Mouse (Mus musculus): Measurements from ENCODE around the gene Ate1. TPM values are rescaled to one million over a fixed set of nuclear protein-coding genes. Genes with fewer than 3 reads are reported as not detected.
"Not testable (repeated sequence)": the region's sequence is repeated elsewhere in the genome, so short reads cannot be mapped to it uniquely, and the experiment has no call there.

The Ate1 gene
- polyA plus RNA-seq, 1 experiment from 2014 or later = 58.0 TPM

GRCm38 (mm10) chr7:130518213-130519095, 1.7 kb downstream of the Ate1 start:
- peak overlapping the region; percentile 79 for H3K4me3 ChIP-seq
- peaks cover 32% of the 10 kb centered on the region for H3K4me1 ChIP-seq (replicated peaks)
- DNase-seq (ENCODE audit: low spot score) = no peak
- H3K9me3 ChIP-seq = no peaks in the 10 kb centered on the region
- H3K27me3 ChIP-seq (ENCODE audit: insufficient read depth, poor library complexity, severe bottlenecking) = no peaks in the 10 kb centered on the region
- H3K27ac ChIP-seq = peak overlapping the region; percentile 99
- 49% methylated on average over 26 of the region's 26 CpGs for WGBS
- peaks cover 19% of the 10 kb centered on the region for H3K36me3 ChIP-seq

- peaks cover 93% of the 10 kb centered on the region for H3K36me3 ChIP-seq
Observed at GRCm38 (mm10) chr7:130510243-130510642, 9.9 kb downstream of the Ate1 start.

DNA sequence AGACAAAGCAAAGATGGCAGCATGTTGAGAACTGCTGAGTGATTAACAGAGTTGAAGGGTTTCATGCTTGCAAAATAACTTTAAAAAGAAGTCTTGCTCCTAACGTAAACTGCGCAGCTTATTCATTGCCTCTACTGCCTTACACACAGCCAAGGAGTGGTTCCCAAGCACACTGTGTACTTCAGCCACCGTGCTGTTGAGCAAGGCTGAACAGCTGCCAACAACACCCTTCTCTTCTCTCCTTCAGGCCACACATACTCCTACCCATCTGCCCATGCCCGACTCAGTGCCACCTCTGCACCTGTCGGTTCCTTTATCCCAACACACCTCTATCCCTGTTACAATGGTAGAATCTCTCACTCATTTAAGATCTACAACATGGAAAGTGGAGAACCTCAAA, 17.2 kb downstream of the Ate1 start:
- Histone ChIP-seq H3K27ac (no peak overlapping the region), H3K4me3 (no peak overlapping the region), H3K36me3 (peaks cover 89% of the 10 kb centered on the region), H3K27me3 (ENCODE audit: insufficient read depth, poor library complexity, severe bottlenecking) (no peaks in the 10 kb centered on the region), H3K9me3 (no peaks in the 10 kb centered on the region), H3K4me1 (replicated peaks) (no peaks in the 10 kb centered on the region)
- no peak for DNase-seq (ENCODE audit: low spot score)
- 96% methylated on average over 5 of the region's 5 CpGs for WGBS

More at GRCm38 (mm10) chr7:130510243-130510642, 9.9 kb downstream of the Ate1 start:
- WGBS = 92% methylated on average over 5 of the region's 5 CpGs
- Histone ChIP-seq H3K4me1 (replicated peaks) (no peaks in the 10 kb centered on the region), H3K4me3 (no peak overlapping the region), H3K27me3 (ENCODE audit: insufficient read depth, poor library complexity, severe bottlenecking) (no peaks in the 10 kb centered on the region), H3K9me3 (no peaks in the 10 kb centered on the region), H3K27ac (no peak overlapping the region)
- DNase-seq (ENCODE audit: low spot score) = no peak

DNA sequence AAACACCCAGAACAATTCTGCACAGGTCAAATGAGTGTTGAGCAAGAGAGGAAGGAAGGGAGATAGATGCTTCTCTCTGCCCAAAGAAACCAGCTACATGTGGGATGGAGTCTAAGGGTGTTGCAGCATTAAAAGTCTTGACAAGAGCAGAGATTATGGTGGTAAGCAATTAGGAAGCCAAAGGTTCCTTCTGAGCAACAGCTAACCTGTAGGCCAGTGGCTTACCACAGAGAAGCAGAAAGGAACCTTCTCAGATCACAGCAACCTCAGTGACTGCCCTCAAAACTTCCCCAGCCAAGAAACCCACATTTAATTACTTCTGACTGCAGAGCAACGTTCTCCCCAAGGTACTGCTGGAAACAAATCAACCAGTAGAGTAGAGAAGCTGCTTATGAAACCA, 18.7 kb downstream of the Ate1 start:
- WGBS = 81% methylated on average over 1 of the region's 1 CpGs
- Histone ChIP-seq H3K27ac (no peak overlapping the region), H3K36me3 (peaks cover 74% of the 10 kb centered on the region), H3K27me3 (ENCODE audit: insufficient read depth, poor library complexity, severe bottlenecking) (no peaks in the 10 kb centered on the region), H3K4me1 (replicated peaks) (no peaks in the 10 kb centered on the region), H3K4me3 (no peak overlapping the region), H3K9me3 (no peaks in the 10 kb centered on the region)
- no peak for DNase-seq (ENCODE audit: low spot score)

DNA sequence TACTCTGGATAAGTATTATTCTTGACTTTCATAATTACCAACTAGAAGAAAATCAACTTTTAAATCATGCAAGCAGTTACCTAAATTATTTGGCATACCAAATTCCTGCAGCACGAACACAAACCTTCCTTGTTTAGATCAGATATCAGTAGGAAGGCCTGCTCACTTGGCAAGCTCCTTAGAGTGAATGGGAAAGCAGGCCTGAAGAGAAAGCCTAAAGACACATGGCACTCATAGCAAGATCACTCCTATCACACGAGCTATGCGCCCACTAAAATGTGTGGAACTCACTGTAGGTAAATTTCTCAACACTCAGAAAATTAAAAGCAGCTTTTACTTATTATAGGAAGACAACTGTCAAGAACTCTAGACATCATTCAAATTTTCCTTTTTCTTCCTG, 26.8 kb downstream of the Ate1 start:
- Histone ChIP-seq H3K4me1 (replicated peaks) (no peaks in the 10 kb centered on the region; the same call in 1 of the 2 replicates), H3K36me3 (peaks cover 32% of the 10 kb centered on the region), H3K9me3 (0 out of 2 replicates have a peak, but pooled peaks cover under 1% of the 10 kb centered on the region), H3K4me3 (no peak overlapping the region), H3K27ac (no peak overlapping the region), H3K27me3 (ENCODE audit: insufficient read depth, poor library complexity, severe bottlenecking) (no peaks in the 10 kb centered on the region)
- DNase-seq (ENCODE audit: low spot score) = no peak
- WGBS = 85% methylated on average over 3 of the region's 3 CpGs

- no peak overlapping the region for H3K4me3 ChIP-seq
- H3K4me1 ChIP-seq (replicated peaks) = no peaks in the 10 kb centered on the region; the same call in 1 of the 2 replicates
- peaks cover 12% of the 10 kb centered on the region for H3K9me3 ChIP-seq
- no peaks in the 10 kb centered on the region for H3K27me3 ChIP-seq (ENCODE audit: insufficient read depth, poor library complexity, severe bottlenecking)
- H3K36me3 ChIP-seq = peaks cover 42% of the 10 kb centered on the region
- H3K27ac ChIP-seq = no peak overlapping the region
- no peak for DNase-seq (ENCODE audit: low spot score)
Observed at GRCm38 (mm10) chr7:130492026-130492425, 28.1 kb downstream of the Ate1 start.

DNA sequence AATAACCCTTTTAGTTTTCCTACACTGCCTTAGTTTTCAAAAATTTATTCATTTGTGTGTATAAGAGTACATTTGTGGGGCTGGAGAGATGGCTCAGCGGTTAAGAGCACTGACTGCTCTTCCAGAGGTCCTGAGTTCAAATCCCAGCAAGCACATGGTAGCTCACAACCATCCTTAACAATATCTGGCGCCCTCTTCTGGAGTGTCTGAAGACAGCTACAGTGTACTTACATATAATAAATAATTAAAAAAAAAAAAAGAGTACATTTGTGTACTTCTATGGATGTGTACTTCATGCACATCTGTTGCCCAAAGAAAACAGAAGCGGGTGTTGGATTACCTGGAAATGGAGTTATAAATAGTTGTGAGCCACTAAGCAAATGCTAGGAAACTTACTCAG, 41.2 kb downstream of the Ate1 start:
- H3K27ac ChIP-seq = not testable (repeated sequence)
- WGBS = 86% methylated on average over 3 of the region's 3 CpGs

DNA sequence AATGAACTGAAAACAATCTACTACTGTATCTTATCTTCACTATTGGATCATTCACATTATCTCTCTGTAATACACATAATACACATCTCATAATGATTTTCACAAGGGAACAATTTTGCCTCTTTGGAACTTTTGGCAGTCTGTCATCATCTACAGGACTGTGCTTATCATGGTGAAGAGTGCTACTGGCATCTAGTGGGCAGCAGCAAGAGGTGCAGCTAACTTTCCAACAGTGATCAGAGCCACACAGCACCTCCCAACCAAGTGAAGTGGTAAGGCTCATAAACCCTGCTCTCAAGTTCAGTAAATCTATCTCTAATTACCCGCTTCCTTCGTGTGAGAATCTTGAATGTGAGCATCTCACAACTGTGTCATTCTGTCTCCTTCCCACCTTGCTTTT, 44.2 kb downstream of the Ate1 start:
- peak; percentile 41 for DNase-seq (ENCODE audit: low spot score)
- Histone ChIP-seq H3K4me1 (replicated peaks) (peaks cover 44% of the 10 kb centered on the region), H3K27ac (no peak overlapping the region), H3K36me3 (peaks cover 19% of the 10 kb centered on the region), H3K9me3 (no peaks in the 10 kb centered on the region), H3K4me3 (no peak overlapping the region), H3K27me3 (ENCODE audit: insufficient read depth, poor library complexity, severe bottlenecking) (no peaks in the 10 kb centered on the region)
- WGBS = 52% methylated on average over 2 of the region's 2 CpGs

More for the DNA sequence above, 41.2 kb downstream of the Ate1 start:
- Histone ChIP-seq H3K36me3 (peaks cover 25% of the 10 kb centered on the region), H3K4me1 (replicated peaks) (peaks cover 14% of the 10 kb centered on the region)
- not testable (repeated sequence) for H3K4me3 ChIP-seq; H3K27me3 ChIP-seq (ENCODE audit: insufficient read depth, poor library complexity, severe bottlenecking); DNase-seq (ENCODE audit: low spot score); H3K9me3 ChIP-seq

GRCm38 (mm10) chr7:130473881-130474280, 46.3 kb downstream of the Ate1 start:
- H3K4me1 ChIP-seq (replicated peaks) = peaks cover 63% of the 10 kb centered on the region
- no peaks in the 10 kb centered on the region for H3K27me3 ChIP-seq (ENCODE audit: insufficient read depth, poor library complexity, severe bottlenecking)
- no peak for DNase-seq (ENCODE audit: low spot score)
- 76% methylated on average over 3 of the region's 3 CpGs for WGBS
- H3K9me3 ChIP-seq = no peaks in the 10 kb centered on the region
- H3K27ac ChIP-seq = peak overlapping the region; percentile 68
- peaks cover under 1% of the 10 kb centered on the region for H3K36me3 ChIP-seq
- no peak overlapping the region for H3K4me3 ChIP-seq

DNA sequence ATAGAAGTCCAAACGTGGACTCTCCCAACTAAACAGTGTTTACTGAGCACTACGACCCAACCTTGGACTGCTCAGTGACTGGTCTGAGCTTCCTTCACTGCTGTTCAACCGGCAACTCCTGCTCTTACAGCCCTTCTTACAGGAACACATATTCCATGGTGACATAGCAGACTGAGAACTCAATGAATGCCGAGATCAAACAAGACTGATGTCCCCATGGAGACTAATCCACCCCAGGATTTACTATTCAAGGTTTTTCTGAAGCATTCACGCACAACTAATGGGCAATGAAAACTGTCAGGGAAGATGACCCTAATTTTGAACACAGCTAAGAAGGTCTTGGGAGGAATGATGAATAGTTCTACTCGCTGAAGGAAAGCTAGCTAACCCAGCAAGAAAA, 47.5 kb downstream of the Ate1 start:
- Histone ChIP-seq H3K4me3 (no peak overlapping the region), H3K27ac (peak overlapping the region; percentile 68; the same call in 1 of the 2 replicates), H3K4me1 (replicated peaks) (peaks cover 67% of the 10 kb centered on the region), H3K9me3 (no peaks in the 10 kb centered on the region), H3K27me3 (ENCODE audit: insufficient read depth, poor library complexity, severe bottlenecking) (no peaks in the 10 kb centered on the region), H3K36me3 (no peaks in the 10 kb centered on the region)
- DNase-seq (ENCODE audit: low spot score) = peak; percentile 21
- 29% methylated on average over 6 of the region's 6 CpGs for WGBS

GRCm38 (mm10) chr7:130471045-130471444, 49.1 kb downstream of the Ate1 start:
- 41% methylated on average over 6 of the region's 6 CpGs for WGBS
- no peaks in the 10 kb centered on the region for H3K9me3 ChIP-seq
- H3K36me3 ChIP-seq = peaks cover 6% of the 10 kb centered on the region; the same call in 1 of the 2 replicates
- H3K27me3 ChIP-seq (ENCODE audit: insufficient read depth, poor library complexity, severe bottlenecking) = no peaks in the 10 kb centered on the region
- DNase-seq (ENCODE audit: low spot score) = no peak
- no peak overlapping the region; the same call in 1 of the 2 replicates for H3K27ac ChIP-seq
- H3K4me3 ChIP-seq = no peak overlapping the region
- peaks cover 67% of the 10 kb centered on the region for H3K4me1 ChIP-seq (replicated peaks)

- Histone ChIP-seq H3K27me3 (ENCODE audit: insufficient read depth, poor library complexity, severe bottlenecking) (no peaks in the 10 kb centered on the region), H3K4me3 (no peak overlapping the region), H3K36me3 (peaks cover 63% of the 10 kb centered on the region), H3K4me1 (replicated peaks) (peaks cover 5% of the 10 kb centered on the region; the same call in 1 of the 2 replicates), H3K27ac (no peak overlapping the region), H3K9me3 (no peaks in the 10 kb centered on the region)
- 74% methylated on average over 4 of the region's 4 CpGs for WGBS
- DNase-seq (ENCODE audit: low spot score) = no peak
Observed at GRCm38 (mm10) chr7:130455587-130456246, 64.5 kb downstream of the Ate1 start.

GRCm38 (mm10) chr7:130454226-130454625, 65.9 kb downstream of the Ate1 start:
- no peak overlapping the region for H3K4me3 ChIP-seq
- peaks cover 63% of the 10 kb centered on the region for H3K36me3 ChIP-seq
- WGBS = 92% methylated on average over 3 of the region's 3 CpGs

More at GRCm38 (mm10) chr7:130454226-130454625, 65.9 kb downstream of the Ate1 start:
- Histone ChIP-seq H3K4me1 (replicated peaks) (peaks cover 5% of the 10 kb centered on the region; the same call in 1 of the 2 replicates), H3K27ac (no peak overlapping the region), H3K9me3 (no peaks in the 10 kb centered on the region), H3K27me3 (ENCODE audit: insufficient read depth, poor library complexity, severe bottlenecking) (no peaks in the 10 kb centered on the region)
- DNase-seq (ENCODE audit: low spot score) = no peak

Measured in hindbrain, embryonic 10.5 days (tissue).